Mouse (Mus musculus) pancreas, adult 10 weeks (tissue): Measurements from ENCODE around the gene Olfr1487. TPM values are rescaled to one million over a fixed set of nuclear protein-coding genes. Genes with fewer than 3 reads are reported as not detected.

Experiments used
- polyA plus RNA-seq: library from polyadenylated mRNA; stranded (reverse); fragments of 350-450 nt; fragmentation: Illumina TruSeq; extraction: RNeasy Lipid Tissue Mini Kit (QIAGEN cat#74804); gene quantifications from one replicate; pipeline ENCODE4 v1.2.3, GENCODE M21; 2015; ENCODE audit warnings: low read depth, low replicate concordance; ENCODE audit not compliant: insufficient read depth

The Olfr1487 gene
- polyA plus RNA-seq, result not detected

DNA sequence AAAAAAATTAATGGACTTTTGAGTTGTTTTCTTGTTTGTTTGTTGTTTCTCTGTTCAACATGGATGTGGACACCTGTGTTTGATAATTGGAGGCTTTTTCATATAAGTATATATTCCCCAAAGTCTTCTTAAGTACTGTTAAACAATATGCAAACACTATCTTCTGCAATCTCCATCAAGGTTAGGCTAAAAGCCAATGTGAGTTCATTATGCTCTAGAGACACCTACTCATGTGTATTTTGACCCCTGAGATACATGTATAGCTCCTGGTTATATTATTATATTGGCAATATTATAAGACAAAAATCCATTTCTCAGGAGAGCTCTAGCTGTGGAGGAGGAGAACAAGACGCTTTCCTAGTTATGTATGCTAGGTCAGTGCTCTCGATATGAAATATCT, at the start of gene Olfr1487:
Olfr1487 (plus strand) TSS at position 301 of the 400 bp plus-strand sequence.

DNA sequence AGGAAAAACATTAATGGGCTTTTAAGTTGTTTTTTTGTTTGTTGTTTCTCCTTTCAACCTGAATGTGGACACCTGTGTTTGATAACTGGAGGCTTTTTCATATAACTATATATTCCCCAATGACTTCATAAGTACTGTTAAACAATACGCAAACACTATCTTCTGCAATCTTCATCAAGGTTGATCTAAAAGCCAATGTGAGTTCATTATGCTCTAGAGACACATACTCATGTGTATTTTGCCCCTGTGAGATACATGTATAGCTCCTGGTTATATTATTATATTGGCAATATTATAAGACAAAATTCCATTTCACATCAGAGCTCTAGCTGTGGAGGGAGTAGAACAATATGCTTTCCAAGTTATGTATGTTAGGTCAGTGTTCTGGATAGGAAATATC, 34.0 kb upstream of the Olfr1487 start, which contains the start of gene Olfr1484:
Olfr1484 (plus strand) TSS at position 301 of the 400 bp plus-strand sequence.

DNA sequence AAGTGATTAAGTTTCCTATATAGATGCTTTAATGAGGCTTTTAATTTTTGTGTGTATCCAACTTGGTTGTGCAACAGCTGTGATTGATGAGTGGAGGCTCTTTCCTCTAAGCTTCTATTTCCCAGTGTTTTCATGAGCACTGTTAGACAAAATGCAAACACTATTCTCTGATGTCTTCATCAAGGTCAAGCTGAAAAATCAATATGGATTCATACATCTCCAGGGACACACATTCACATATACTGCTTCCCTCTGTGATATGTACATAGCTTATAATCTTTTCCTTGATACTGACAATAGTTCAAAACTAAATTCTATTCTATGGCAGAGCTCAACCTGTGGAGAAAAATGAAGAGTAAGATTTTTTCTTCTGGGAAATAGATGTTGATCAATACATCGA, 14.1 kb downstream of the Olfr1487 start, which contains the start of gene Olfr1489:
Olfr1489 (plus strand) TSS at position 301 of the 400 bp plus-strand sequence.

DNA sequence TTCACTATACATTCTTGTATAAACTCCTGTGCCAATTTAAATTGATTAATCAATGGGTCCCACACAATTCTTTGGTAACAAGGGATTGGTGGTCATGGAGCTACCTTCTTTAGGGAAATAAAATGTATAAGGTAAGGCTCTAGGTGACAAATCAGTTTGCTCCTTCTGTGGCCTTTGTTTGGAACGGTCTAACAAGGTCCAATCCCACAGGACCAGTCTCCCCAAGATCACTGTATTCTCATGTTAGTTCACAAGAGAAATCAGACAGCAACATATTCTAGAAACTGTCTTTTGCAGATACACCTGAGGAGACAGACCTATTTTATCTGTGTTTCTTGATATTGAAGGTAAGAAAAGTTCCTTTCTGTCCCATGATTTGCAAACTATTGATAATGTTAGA, 33.6 kb downstream of the Olfr1487 start, which contains the start of gene Olfr1490:
Olfr1490 (plus strand) TSS at position 301 of the 400 bp plus-strand sequence.

Other genes starting within 250 kb of the Olfr1487 start
- gene Olfr1469, start 209.5 kb upstream of the Olfr1487 start, polyA plus RNA-seq, result not detected
- not detected for gene Olfr1471, start 174.0 kb upstream of the Olfr1487 start, polyA plus RNA-seq
- not detected for gene Olfr1472, start 161.3 kb upstream of the Olfr1487 start, polyA plus RNA-seq
- not detected for gene Olfr1474, start 147.8 kb upstream of the Olfr1487 start, polyA plus RNA-seq
- gene Olfr1475, start 137.2 kb upstream of the Olfr1487 start, polyA plus RNA-seq, result not detected
- not detected for gene Olfr1477, start 116.8 kb upstream of the Olfr1487 start, polyA plus RNA-seq
- gene Olfr1480, start 89.5 kb upstream of the Olfr1487 start, polyA plus RNA-seq, result not detected
- not detected for gene Olfr1484, start 33.9 kb upstream of the Olfr1487 start, polyA plus RNA-seq
- not detected for gene Olfr1489, start 14.2 kb downstream of the Olfr1487 start, polyA plus RNA-seq
- gene Olfr1490, start 33.7 kb downstream of the Olfr1487 start, polyA plus RNA-seq, result not detected
- gene Olfr1491, start 79.9 kb downstream of the Olfr1487 start, polyA plus RNA-seq, result not detected
- gene Olfr1493-ps1, start 105.9 kb downstream of the Olfr1487 start, polyA plus RNA-seq, result not detected
- not detected for gene Olfr1494, start 122.4 kb downstream of the Olfr1487 start, polyA plus RNA-seq
- gene Olfr1495, start 147.2 kb downstream of the Olfr1487 start, polyA plus RNA-seq, result not detected
- not detected for gene Olfr1496, start 160.5 kb downstream of the Olfr1487 start, polyA plus RNA-seq
- not detected for gene Olfr1497, start 180.8 kb downstream of the Olfr1487 start, polyA plus RNA-seq
- gene Olfr1499, start 202.1 kb downstream of the Olfr1487 start, polyA plus RNA-seq, result not detected
- gene Olfr1500, start 213.1 kb downstream of the Olfr1487 start, polyA plus RNA-seq, result not detected
- gene Olfr1501, start 233.3 kb downstream of the Olfr1487 start, polyA plus RNA-seq, result not detected
- gene Olfr1502, start 244.4 kb downstream of the Olfr1487 start, polyA plus RNA-seq, result not detected